Mouse (Mus musculus): ENCODE measurements around the gene Cntnap5c. TPM values are rescaled to one million over a fixed set of nuclear protein-coding genes. Genes with fewer than 3 reads are reported as not detected.

Gene Cntnap5c
- 2.0 and 2.2 TPM in 2 replicates for polyA plus RNA-seq (2012; rRNA removed)

DNA sequence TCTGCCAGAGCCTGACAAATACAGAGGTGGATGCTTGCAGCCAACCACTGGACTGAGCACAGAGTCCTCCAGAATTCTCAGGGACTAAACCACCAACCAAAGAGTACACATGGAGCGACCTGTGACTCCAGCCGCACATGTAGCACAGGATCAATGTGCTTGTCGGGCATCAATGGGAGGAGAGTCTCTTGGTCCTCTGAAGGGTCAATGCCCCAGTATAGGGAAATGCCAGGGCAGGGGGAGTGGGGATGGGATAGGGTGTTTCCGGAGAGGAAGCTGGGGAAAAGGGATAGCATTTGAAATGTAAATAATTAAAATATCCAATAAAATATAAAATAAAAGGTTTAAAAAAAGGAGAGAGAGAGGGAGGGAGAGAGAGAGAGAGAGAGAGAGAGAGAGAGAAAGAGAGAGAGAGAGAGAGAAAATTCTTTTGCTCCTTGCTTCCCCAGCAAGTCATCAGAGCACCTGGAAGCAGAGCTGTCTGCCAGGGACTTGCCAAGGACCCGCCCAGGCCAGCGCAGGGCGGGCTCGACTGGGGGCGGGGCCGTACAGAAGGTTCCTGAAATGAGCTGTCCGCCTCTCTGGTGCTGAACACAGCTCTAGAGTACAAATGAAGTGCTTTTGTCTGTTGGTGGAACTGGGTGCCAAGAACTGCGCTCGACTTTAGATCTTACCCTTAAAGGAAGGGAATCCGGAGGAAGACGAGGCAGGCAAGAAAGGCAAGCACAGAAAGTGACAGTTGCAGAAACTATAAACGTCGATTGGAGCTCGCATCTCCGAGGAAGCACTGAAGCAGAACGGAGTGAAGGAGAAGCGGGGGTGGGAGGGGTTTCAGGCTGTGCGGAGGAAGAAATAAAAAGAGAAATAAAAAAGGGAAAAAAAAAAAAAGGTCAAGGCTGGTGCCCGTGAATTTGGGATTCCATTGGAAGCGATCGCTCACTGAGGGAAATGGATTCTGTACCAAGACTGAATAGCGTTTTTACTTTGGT lies at the start of gene Cntnap5c:
Gene Cntnap5c (plus strand): TSS at position 949 of the 989 bp plus-strand sequence.
- H3K27me3 ChIP-seq (ENCODE audit: control insufficient read depth, insufficient read depth, low read length), result no peaks in the 10 kb centered on the region
- TF ChIP-seq CTCF (IDR thresholded peaks at IDR 0.05; ENCODE audit: borderline replicate concordance, insufficient read depth, low read depth, low read length) (no peak), POLR2A (IDR thresholded peaks at IDR 0.05; ENCODE audit: borderline replicate concordance, insufficient read depth, low read length) (no peak)
- no peak within 1 kb of the TSS for H3K27ac ChIP-seq (ENCODE audit: insufficient read depth, low read length)
- DNase-seq, result peak; percentile 26 to 27
- 14% methylated on average over 26 of the region's 26 CpGs for WGBS
- H3K4me3 ChIP-seq (replicated peaks; ENCODE audit: insufficient read depth, low read depth, low read length), result peak within 1 kb of the TSS; percentile 60
- no peaks in the 10 kb centered on the region for H3K4me1 ChIP-seq (ENCODE audit: control insufficient read depth, insufficient read depth, low read length)

DNA sequence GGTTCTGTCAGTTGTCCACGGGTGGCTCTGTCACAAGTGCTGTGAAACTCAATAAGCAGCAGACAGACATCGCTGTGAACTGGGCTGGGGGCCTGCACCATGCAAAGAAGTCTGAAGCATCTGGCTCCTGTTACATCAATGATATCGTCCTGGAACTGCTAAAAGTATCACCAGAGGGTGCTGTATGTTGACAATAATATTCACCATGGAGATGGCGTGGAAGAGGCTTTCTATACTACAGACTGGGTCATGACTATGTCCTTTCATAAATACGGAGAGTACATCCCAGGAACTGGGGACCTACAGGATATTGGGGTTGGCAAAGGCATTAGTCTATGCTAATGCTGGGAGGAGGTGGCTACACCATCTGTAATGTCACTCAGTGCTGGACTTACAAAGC lies 27.3 kb upstream of the Cntnap5c start, which contains the start of gene Gm21834:
Gene Gm21834 (minus strand): TSS at position 101 of the 400 bp plus-strand sequence.
- H3K4me3 ChIP-seq (replicated peaks; ENCODE audit: insufficient read depth, low read depth, low read length), result no peak within 1 kb of the TSS
- no peaks in the 10 kb centered on the region for H3K4me1 ChIP-seq (ENCODE audit: control insufficient read depth, insufficient read depth, low read length)
- no peaks in the 10 kb centered on the region for H3K27me3 ChIP-seq (ENCODE audit: control insufficient read depth, insufficient read depth, low read length)
- H3K27ac ChIP-seq (ENCODE audit: insufficient read depth, low read length), result no peak within 1 kb of the TSS
- TF ChIP-seq POLR2A (IDR thresholded peaks at IDR 0.05; ENCODE audit: borderline replicate concordance, insufficient read depth, low read length) (no peak), CTCF (IDR thresholded peaks at IDR 0.05; ENCODE audit: borderline replicate concordance, insufficient read depth, low read depth, low read length) (no peak)
- DNase-seq, result no peak
- 78% methylated on average over 5 of the region's 5 CpGs for WGBS

DNA sequence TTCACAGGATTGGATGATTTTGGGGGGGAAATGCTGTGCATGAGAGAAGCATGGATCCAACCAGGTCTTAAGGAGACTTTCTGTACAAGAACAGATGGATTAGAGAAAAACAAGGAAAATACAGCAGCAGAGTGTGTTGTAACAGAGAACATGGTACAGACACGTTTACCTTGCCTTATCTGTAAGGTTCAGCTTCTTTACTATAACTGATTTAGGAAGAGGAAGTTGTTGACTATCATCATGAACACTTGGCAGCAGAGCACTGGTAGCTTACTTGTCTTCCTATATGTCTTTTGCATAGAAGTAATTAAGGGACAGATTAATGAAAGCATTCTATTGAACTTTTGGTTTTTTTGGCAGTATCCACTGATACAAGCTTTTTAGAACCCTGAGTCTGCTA lies 11.3 kb upstream of the Cntnap5c start:
- TF ChIP-seq CTCF (IDR thresholded peaks at IDR 0.05; ENCODE audit: borderline replicate concordance, insufficient read depth, low read depth, low read length) (no peak), POLR2A (IDR thresholded peaks at IDR 0.05; ENCODE audit: borderline replicate concordance, insufficient read depth, low read length) (no peak)
- Histone ChIP-seq H3K4me1 (ENCODE audit: control insufficient read depth, insufficient read depth, low read length) (no peaks in the 10 kb centered on the region), H3K27ac (ENCODE audit: insufficient read depth, low read length) (no peak overlapping the region), H3K27me3 (ENCODE audit: control insufficient read depth, insufficient read depth, low read length) (no peaks in the 10 kb centered on the region), H3K4me3 (replicated peaks; ENCODE audit: insufficient read depth, low read depth, low read length) (no peak overlapping the region)
- WGBS, result 61% methylated on average over 1 of the region's 1 CpGs
- no peak for DNase-seq

DNA sequence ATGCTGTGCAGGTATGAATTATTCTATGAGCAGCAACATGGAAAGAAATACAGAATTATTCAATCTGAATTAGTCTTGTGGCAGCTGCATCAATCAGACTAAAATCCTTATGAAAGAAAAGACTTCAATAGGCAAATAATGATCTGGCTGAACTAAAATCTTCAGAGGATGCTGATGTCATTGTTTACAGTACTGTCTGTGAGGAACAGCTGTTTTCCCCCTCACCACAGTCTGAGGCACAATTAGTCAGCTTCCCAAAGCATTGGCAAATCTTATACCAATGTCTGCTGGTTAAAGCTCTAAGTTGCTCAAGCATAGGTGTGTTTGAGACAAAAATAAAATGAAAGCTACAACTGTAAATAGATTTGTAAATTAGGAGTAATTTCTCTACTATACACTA lies 2.1 kb upstream of the Cntnap5c start:
- Histone ChIP-seq H3K4me3 (replicated peaks; ENCODE audit: insufficient read depth, low read depth, low read length) (no peak overlapping the region), H3K27me3 (ENCODE audit: control insufficient read depth, insufficient read depth, low read length) (no peaks in the 10 kb centered on the region), H3K4me1 (ENCODE audit: control insufficient read depth, insufficient read depth, low read length) (no peaks in the 10 kb centered on the region), H3K27ac (ENCODE audit: insufficient read depth, low read length) (no peak overlapping the region)
- no peak for DNase-seq
- TF ChIP-seq POLR2A (IDR thresholded peaks at IDR 0.05; ENCODE audit: borderline replicate concordance, insufficient read depth, low read length), result no peak
- no peak for TF ChIP-seq CTCF (IDR thresholded peaks at IDR 0.05; ENCODE audit: borderline replicate concordance, insufficient read depth, low read depth, low read length)

DNA sequence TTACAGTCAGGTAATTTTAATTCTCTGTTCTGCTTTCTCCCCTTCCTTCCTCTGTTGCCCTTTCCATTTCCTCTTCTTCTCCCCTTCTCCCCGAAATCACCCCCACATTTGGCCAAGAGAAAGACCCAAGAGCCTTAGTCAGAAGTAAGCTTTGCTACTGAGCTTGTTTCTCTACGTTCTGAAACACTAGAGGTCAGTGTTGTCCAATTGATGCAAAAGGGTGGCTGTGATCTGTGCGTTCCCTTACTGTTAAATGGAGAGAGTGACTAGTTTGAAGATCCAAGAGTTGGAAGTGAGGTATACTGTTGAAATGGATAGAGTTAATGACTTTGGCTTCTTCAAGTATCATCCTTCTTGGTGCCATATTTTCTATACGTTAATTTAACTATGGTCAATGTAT lies 1.5 kb downstream of the Cntnap5c start:
- H3K27me3 ChIP-seq (ENCODE audit: control insufficient read depth, insufficient read depth, low read length), result no peaks in the 10 kb centered on the region
- WGBS, result 17% methylated on average over 4 of the region's 4 CpGs
- no peak overlapping the region for H3K4me3 ChIP-seq (replicated peaks; ENCODE audit: insufficient read depth, low read depth, low read length)
- TF ChIP-seq POLR2A (IDR thresholded peaks at IDR 0.05; ENCODE audit: borderline replicate concordance, insufficient read depth, low read length), result no peak
- TF ChIP-seq CTCF (IDR thresholded peaks at IDR 0.05; ENCODE audit: borderline replicate concordance, insufficient read depth, low read depth, low read length), result no peak
- no peak overlapping the region for H3K27ac ChIP-seq (ENCODE audit: insufficient read depth, low read length)
- DNase-seq, result peak in 1 of 2 experiments; percentile 2
- no peaks in the 10 kb centered on the region for H3K4me1 ChIP-seq (ENCODE audit: control insufficient read depth, insufficient read depth, low read length)

DNA sequence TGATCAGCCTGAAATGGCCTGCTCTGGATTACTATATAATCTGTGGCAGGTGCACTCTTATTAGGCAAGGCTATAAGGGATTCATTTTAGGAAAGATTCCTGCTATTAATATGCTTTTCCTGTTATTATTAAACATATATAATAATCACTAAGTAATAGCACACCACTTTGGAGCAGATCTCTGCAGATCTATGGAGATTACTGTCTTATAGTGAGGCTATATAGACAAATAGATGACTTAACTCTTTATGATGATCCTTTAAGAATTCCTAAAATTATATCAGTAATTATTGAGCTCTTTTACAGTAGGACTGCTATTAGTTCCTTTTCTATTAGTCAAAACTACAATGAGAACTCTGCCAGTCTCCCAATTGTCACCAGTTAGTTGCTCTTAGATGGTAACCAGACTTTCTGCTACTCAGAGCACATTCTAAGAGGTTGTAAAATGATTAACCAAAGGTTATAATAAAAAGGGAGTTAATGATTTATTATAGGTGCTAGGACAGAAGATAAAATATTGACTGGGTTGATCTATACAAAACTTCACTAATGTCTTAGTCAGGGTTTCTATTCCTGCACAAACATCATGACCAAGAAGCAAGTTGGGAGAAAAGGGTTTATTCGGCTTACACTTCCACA lies 18.9 kb downstream of the Cntnap5c start:
- no peaks in the 10 kb centered on the region for H3K4me1 ChIP-seq (ENCODE audit: control insufficient read depth, insufficient read depth, low read length)
- H3K27ac ChIP-seq (ENCODE audit: insufficient read depth, low read length), result no peak overlapping the region
- DNase-seq, result no peak
- no peaks in the 10 kb centered on the region for H3K27me3 ChIP-seq (ENCODE audit: control insufficient read depth, insufficient read depth, low read length)
- WGBS, result 89% methylated on average over 1 of the region's 1 CpGs
- TF ChIP-seq CTCF (IDR thresholded peaks at IDR 0.05; ENCODE audit: borderline replicate concordance, insufficient read depth, low read depth, low read length) (no peak), POLR2A (IDR thresholded peaks at IDR 0.05; ENCODE audit: borderline replicate concordance, insufficient read depth, low read length) (no peak)
- no peak overlapping the region for H3K4me3 ChIP-seq (replicated peaks; ENCODE audit: insufficient read depth, low read depth, low read length)

DNA sequence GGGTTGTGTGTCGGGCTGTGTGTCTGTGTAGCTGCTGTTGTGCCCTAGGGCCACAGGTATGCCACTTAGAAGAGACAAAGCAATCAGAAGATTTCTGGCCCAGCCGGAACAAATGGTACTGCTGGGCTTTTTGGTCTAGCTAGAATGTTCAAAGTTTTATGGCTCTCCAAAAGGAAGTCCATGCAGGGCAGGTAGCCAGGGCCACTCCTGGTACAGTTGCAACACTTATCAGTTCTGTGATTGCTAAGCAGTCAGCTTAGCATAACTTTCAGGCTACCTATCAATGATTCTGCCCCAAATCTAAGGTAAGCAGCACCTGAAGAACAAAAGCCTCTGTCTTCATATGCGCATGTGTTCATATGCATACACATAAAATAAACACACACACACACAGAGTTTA lies 26.0 kb downstream of the Cntnap5c start:
- no peak overlapping the region for H3K27ac ChIP-seq (ENCODE audit: insufficient read depth, low read length)
- 85% methylated on average over 3 of the region's 3 CpGs for WGBS
- H3K4me3 ChIP-seq (replicated peaks; ENCODE audit: insufficient read depth, low read depth, low read length), result no peak overlapping the region
- no peaks in the 10 kb centered on the region for H3K4me1 ChIP-seq (ENCODE audit: control insufficient read depth, insufficient read depth, low read length)
- TF ChIP-seq CTCF (IDR thresholded peaks at IDR 0.05; ENCODE audit: borderline replicate concordance, insufficient read depth, low read depth, low read length) (no peak), POLR2A (IDR thresholded peaks at IDR 0.05; ENCODE audit: borderline replicate concordance, insufficient read depth, low read length) (no peak)
- DNase-seq, result no peak
- no peaks in the 10 kb centered on the region for H3K27me3 ChIP-seq (ENCODE audit: control insufficient read depth, insufficient read depth, low read length)

All from cerebellum, adult 2 months (tissue).